Mouse (Mus musculus): ENCODE results near the gene Ptpn5. TPM values are rescaled to one million over a fixed set of nuclear protein-coding genes. Genes with fewer than 3 reads are reported as not detected.

Ptpn5 gene
- total and polyA plus RNA-seq, 2 experiments = 0.02 TPM; not detected in 1

DNA sequence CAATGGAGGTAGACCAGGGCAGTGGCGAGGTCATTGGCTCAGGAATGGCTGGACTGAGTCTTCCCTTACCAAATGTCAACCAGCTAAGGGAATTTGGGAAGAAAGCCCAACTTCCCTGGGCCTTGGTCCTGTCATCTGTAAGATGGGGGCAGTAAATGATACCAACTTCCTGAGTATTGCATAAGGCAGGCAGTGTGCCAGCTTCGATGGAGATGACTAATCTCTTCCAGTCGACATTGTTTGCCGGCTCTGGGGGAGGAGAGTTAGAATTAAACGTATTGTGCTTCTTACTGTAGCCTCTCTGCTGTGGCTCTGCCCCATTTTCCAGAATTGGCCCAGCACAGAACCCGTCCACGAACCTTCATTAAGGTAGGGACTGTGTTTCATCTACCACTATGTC, 23.0 kb downstream of the Ptpn5 start:
- Histone ChIP-seq H3K27me3 (ENCODE audit: control insufficient read depth, insufficient read depth, low read length) (no peaks in the 10 kb centered on the region), H3K27ac (replicated peaks; ENCODE audit: insufficient read depth, low read depth, low read length) (no peak overlapping the region), H3K79me2 (ENCODE audit: control insufficient read depth, insufficient read depth, low read length) (no peaks in the 10 kb centered on the region), H3K36me3 (ENCODE audit: control insufficient read depth, insufficient read depth, low read length) (no peaks in the 10 kb centered on the region), H3K4me1 (ENCODE audit: control insufficient read depth, insufficient read depth, low read length) (no peaks in the 10 kb centered on the region), H3K4me3 (ENCODE audit: insufficient read depth, low read depth, low read length) (no peak overlapping the region), H3K9ac (ENCODE audit: low read depth, low read length) (no peak overlapping the region)
- TF ChIP-seq CTCF (IDR thresholded peaks at IDR 0.05; ENCODE audit: low read depth, low read length) (no peak), POLR2A (IDR thresholded peaks at IDR 0.05; ENCODE audit: extremely low read depth, insufficient read depth, low read length) (no peak)
- WGBS = 55% methylated on average over 7 of the region's 7 CpGs
- DNase-seq (ENCODE audit: extremely low read depth, low read depth, low spot score) = no peak

- Histone ChIP-seq H3K9ac (ENCODE audit: low read depth, low read length) (no peak overlapping the region), H3K79me2 (ENCODE audit: control insufficient read depth, insufficient read depth, low read length) (no peaks in the 10 kb centered on the region), H3K4me3 (ENCODE audit: insufficient read depth, low read depth, low read length) (no peak overlapping the region), H3K36me3 (ENCODE audit: control insufficient read depth, insufficient read depth, low read length) (no peaks in the 10 kb centered on the region), H3K4me1 (ENCODE audit: control insufficient read depth, insufficient read depth, low read length) (no peaks in the 10 kb centered on the region), H3K27ac (replicated peaks; ENCODE audit: insufficient read depth, low read depth, low read length) (no peak overlapping the region), H3K27me3 (ENCODE audit: control insufficient read depth, insufficient read depth, low read length) (no peaks in the 10 kb centered on the region)
- no peak for DNase-seq (ENCODE audit: extremely low read depth, low read depth, low spot score)
- TF ChIP-seq POLR2A (IDR thresholded peaks at IDR 0.05; ENCODE audit: extremely low read depth, insufficient read depth, low read length) (no peak), CTCF (IDR thresholded peaks at IDR 0.05; ENCODE audit: low read depth, low read length) (no peak)
- WGBS = 84% methylated on average over 13 of the region's 13 CpGs
These were observed 24.7 kb downstream of the Ptpn5 start for GRCm38 (mm10) chr7:47108779-47109189.

DNA sequence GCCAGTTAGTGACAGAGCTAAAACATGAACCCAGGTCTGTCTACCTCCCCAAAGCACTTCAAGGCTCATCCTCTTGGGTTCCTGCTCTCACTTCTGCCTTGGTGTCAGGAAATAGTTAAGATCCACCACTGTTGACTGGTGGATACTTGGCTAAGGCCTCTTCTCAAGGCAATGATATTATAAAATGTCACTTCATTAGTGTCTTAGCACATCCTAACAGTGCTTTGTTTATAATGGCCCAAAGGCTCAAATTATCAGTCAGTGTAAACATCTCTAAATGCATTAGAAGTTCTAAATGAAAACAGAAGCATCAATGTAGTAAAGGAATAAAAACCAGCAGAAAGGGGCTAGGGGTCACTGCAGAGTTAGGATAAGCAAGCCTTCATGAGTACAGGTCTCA, 26.5 kb downstream of the Ptpn5 start:
- H3K27ac ChIP-seq (replicated peaks; ENCODE audit: insufficient read depth, low read depth, low read length) = no peak overlapping the region
- no peaks in the 10 kb centered on the region for H3K27me3 ChIP-seq (ENCODE audit: control insufficient read depth, insufficient read depth, low read length)
- TF ChIP-seq POLR2A (IDR thresholded peaks at IDR 0.05; ENCODE audit: extremely low read depth, insufficient read depth, low read length) (no peak), CTCF (IDR thresholded peaks at IDR 0.05; ENCODE audit: low read depth, low read length) (no peak)
- H3K4me1 ChIP-seq (ENCODE audit: control insufficient read depth, insufficient read depth, low read length) = no peaks in the 10 kb centered on the region
- no peaks in the 10 kb centered on the region for H3K36me3 ChIP-seq (ENCODE audit: control insufficient read depth, insufficient read depth, low read length)
- no peak overlapping the region for H3K4me3 ChIP-seq (ENCODE audit: insufficient read depth, low read depth, low read length)
- no peak overlapping the region for H3K9ac ChIP-seq (ENCODE audit: low read depth, low read length)
- DNase-seq (ENCODE audit: extremely low read depth, low read depth, low spot score) = no peak
- H3K79me2 ChIP-seq (ENCODE audit: control insufficient read depth, insufficient read depth, low read length) = no peaks in the 10 kb centered on the region

- Histone ChIP-seq H3K36me3 (ENCODE audit: control insufficient read depth, insufficient read depth, low read length) (no peaks in the 10 kb centered on the region), H3K27me3 (ENCODE audit: control insufficient read depth, insufficient read depth, low read length) (no peaks in the 10 kb centered on the region), H3K79me2 (ENCODE audit: control insufficient read depth, insufficient read depth, low read length) (no peaks in the 10 kb centered on the region), H3K27ac (replicated peaks; ENCODE audit: insufficient read depth, low read depth, low read length) (no peak overlapping the region), H3K4me1 (ENCODE audit: control insufficient read depth, insufficient read depth, low read length) (no peaks in the 10 kb centered on the region), H3K4me3 (ENCODE audit: insufficient read depth, low read depth, low read length) (no peak overlapping the region), H3K9ac (ENCODE audit: low read depth, low read length) (no peak overlapping the region)
- 65% methylated on average over 1 of the region's 1 CpGs for whole genome bisulfite sequencing
- DNase-seq (ENCODE audit: extremely low read depth, low read depth, low spot score) = no peak
- no peak for TF ChIP-seq CTCF (IDR thresholded peaks at IDR 0.05; ENCODE audit: low read depth, low read length)
- TF ChIP-seq POLR2A (IDR thresholded peaks at IDR 0.05; ENCODE audit: extremely low read depth, insufficient read depth, low read length) = no peak
These were observed 29.6 kb downstream of the Ptpn5 start for GRCm38 (mm10) chr7:47103671-47104414.

DNA sequence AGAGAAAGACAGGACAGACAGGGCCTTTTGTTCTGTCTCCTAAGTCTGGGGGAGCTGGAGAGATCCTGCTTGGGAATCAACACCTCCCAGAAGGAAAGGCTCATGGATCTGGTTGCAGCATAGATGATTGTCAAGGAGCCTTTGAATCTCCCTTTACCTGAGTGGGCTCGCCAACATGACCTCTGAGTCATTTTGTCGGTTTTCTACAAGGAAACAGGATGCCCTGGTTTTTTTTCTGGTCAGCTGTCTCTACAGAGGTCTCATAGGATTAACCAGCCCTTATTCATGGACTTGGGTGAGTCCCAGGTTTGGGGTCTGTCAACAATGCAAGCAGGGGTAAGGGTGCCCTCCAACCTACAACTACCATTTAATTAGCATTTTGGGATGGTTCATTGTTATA, 30.5 kb downstream of the Ptpn5 start:
- 65% methylated on average over 2 of the region's 2 CpGs for WGBS
- H3K4me3 ChIP-seq (ENCODE audit: insufficient read depth, low read depth, low read length) = no peak overlapping the region
- no peaks in the 10 kb centered on the region for H3K4me1 ChIP-seq (ENCODE audit: control insufficient read depth, insufficient read depth, low read length)
- no peaks in the 10 kb centered on the region for H3K36me3 ChIP-seq (ENCODE audit: control insufficient read depth, insufficient read depth, low read length)
- TF ChIP-seq CTCF (IDR thresholded peaks at IDR 0.05; ENCODE audit: low read depth, low read length) = no peak
- no peak for TF ChIP-seq POLR2A (IDR thresholded peaks at IDR 0.05; ENCODE audit: extremely low read depth, insufficient read depth, low read length)
- no peaks in the 10 kb centered on the region for H3K27me3 ChIP-seq (ENCODE audit: control insufficient read depth, insufficient read depth, low read length)
- no peak for DNase-seq (ENCODE audit: extremely low read depth, low read depth, low spot score)
- H3K9ac ChIP-seq (ENCODE audit: low read depth, low read length) = no peak overlapping the region
- H3K27ac ChIP-seq (replicated peaks; ENCODE audit: insufficient read depth, low read depth, low read length) = no peak overlapping the region
- no peaks in the 10 kb centered on the region for H3K79me2 ChIP-seq (ENCODE audit: control insufficient read depth, insufficient read depth, low read length)

GRCm38 (mm10) chr7:47100615-47101014, 32.9 kb downstream of the Ptpn5 start:
- WGBS = 82% methylated on average over 6 of the region's 6 CpGs
- Histone ChIP-seq H3K9ac (ENCODE audit: low read depth, low read length) (no peak overlapping the region), H3K27me3 (ENCODE audit: control insufficient read depth, insufficient read depth, low read length) (no peaks in the 10 kb centered on the region), H3K79me2 (ENCODE audit: control insufficient read depth, insufficient read depth, low read length) (no peaks in the 10 kb centered on the region), H3K27ac (replicated peaks; ENCODE audit: insufficient read depth, low read depth, low read length) (no peak overlapping the region), H3K4me1 (ENCODE audit: control insufficient read depth, insufficient read depth, low read length) (no peaks in the 10 kb centered on the region), H3K4me3 (ENCODE audit: insufficient read depth, low read depth, low read length) (no peak overlapping the region), H3K36me3 (ENCODE audit: control insufficient read depth, insufficient read depth, low read length) (no peaks in the 10 kb centered on the region)
- DNase-seq (ENCODE audit: extremely low read depth, low read depth, low spot score) = no peak
- TF ChIP-seq POLR2A (IDR thresholded peaks at IDR 0.05; ENCODE audit: extremely low read depth, insufficient read depth, low read length) = no peak
- TF ChIP-seq CTCF (IDR thresholded peaks at IDR 0.05; ENCODE audit: low read depth, low read length) = no peak
